Mouse (Mus musculus) MEL (cell line): ENCODE data around the gene Dpy19l1. TPM values are rescaled to one million over a fixed set of nuclear protein-coding genes. Genes with fewer than 3 reads are reported as not detected.

Experiments
- polyA plus RNA-seq, 2 experiments: library from polyadenylated mRNA; stranded (reverse) in 1 of 2; unstranded in 1 of 2; fragments of >175 nt in 1 of 2; fragments of >200 nt in 1 of 2; gene quantifications; 2 replicates each; pipeline versions ENCODE4 v1.2.1 to v1.2.4; 2012; ENCODE audit warnings: low replicate concordance in 2 of 2, low read depth in 1 of 2; ENCODE audit not compliant: insufficient read length in 2 of 2, insufficient read depth in 1 of 2, missing spikeins in 1 of 2
- total RNA-seq: library from RNA; depleted of rRNA; stranded (reverse); fragments of 300-350 nt; gene quantifications from 2 replicates; pipeline ENCODE4 v1.2.3, GENCODE M21; 2012; rRNA removed

Dpy19l1 gene
- total and polyA plus RNA-seq, 3 experiments = 26.9 to 71.6 (median 35.3) TPM

Other genes starting within 250 kb of the Dpy19l1 start
- not detected in 2 replicates for gene Cypt4, start 122.1 kb upstream of the Dpy19l1 start, total RNA-seq
- gene Cypt4, start 122.1 kb upstream of the Dpy19l1 start, polyA plus RNA-seq = not detected
- not detected in 2 replicates for gene Dpy19l2, start 193.2 kb upstream of the Dpy19l1 start, total RNA-seq
- gene Dpy19l2, start 193.2 kb upstream of the Dpy19l1 start, polyA plus RNA-seq = not detected